In genomic region chr11:32588892-32589172, GRCm38 (mm10) we compare ENCODE assay signal across 13 mouse cellular contexts. TPM values are rescaled to one million over a fixed set of nuclear protein-coding genes. Genes with fewer than 3 reads are reported as not detected.
DNase-seq lines count a peak whose midpoint lies in the region; ATAC-seq and TF ChIP-seq lines count a peak whose summit lies in the region.
"Had no signal": no experiment of that assay in that cellular context is flagged by ENCODE, and none has a peak within 500 bp of the region (broad histone marks: within the 10 kb centered on the region; RNA-seq: fewer than 3 reads in every experiment).

No protein-coding gene starts in this region.

- no peak for TF ChIP-seq EP300 in stomach, postnatal 0 days (optimal IDR thresholded peaks at IDR 0.05)

- no peaks in the 10 kb centered on the region for H3K27me3 ChIP-seq in embryonic facial prominence, embryonic 11.5 days (ENCODE audit: control insufficient read depth, insufficient read depth, low read length)
- no peaks in the 10 kb centered on the region for H3K27me3 ChIP-seq in embryonic facial prominence, embryonic 10.5 days (replicated peaks; ENCODE audit: low read depth, poor library complexity, severe bottlenecking)
- H3K27me3 ChIP-seq in stomach, embryonic 16.5 days (ENCODE audit: control insufficient read depth, insufficient read depth, low read length), result no peaks in the 10 kb centered on the region
- H3K27me3 ChIP-seq in stomach, postnatal 0 days (ENCODE audit: control insufficient read depth, insufficient read depth, low read length), result no peaks in the 10 kb centered on the region
- H3K27me3 ChIP-seq in midbrain, embryonic 12.5 days, result no peaks in the 10 kb centered on the region
- H3K27me3 ChIP-seq in neural tube, embryonic 15.5 days (replicated peaks), result no peaks in the 10 kb centered on the region
- H3K27me3 ChIP-seq: CH12.LX; liver, embryonic 12.5 days had no signal

- DNase-seq in embryonic facial prominence, embryonic 11.5 days (ENCODE audit: low spot score), result no peak
- no peak for DNase-seq in embryonic facial prominence, embryonic 10.5 days (ENCODE audit: low spot score)
- no peak for DNase-seq in stomach, postnatal 0 days (ENCODE audit: low spot score)
- DNase-seq in left cerebral cortex, adult 8-10 months (ENCODE audit: low spot score in 2 of 2), result no peak
- DNase-seq in cerebellum, adult 11-12 months, result no peak

- no peak for TF ChIP-seq CTCF in stomach, postnatal 0 days (IDR thresholded peaks at IDR 0.05; ENCODE audit: low read depth)

- H3K27ac ChIP-seq in embryonic facial prominence, embryonic 11.5 days (replicated peaks; ENCODE audit: low read depth, low read length), result no peak overlapping the region
- no peak overlapping the region for H3K27ac ChIP-seq in embryonic facial prominence, embryonic 10.5 days (replicated peaks)
- no peak overlapping the region for H3K27ac ChIP-seq in stomach, embryonic 16.5 days (ENCODE audit: low read length)
- H3K27ac ChIP-seq in stomach, postnatal 0 days (replicated peaks), result no peak overlapping the region
- no peak overlapping the region for H3K27ac ChIP-seq in midbrain, embryonic 12.5 days (replicated peaks)
- no peak overlapping the region for H3K27ac ChIP-seq in neural tube, embryonic 15.5 days (replicated peaks)
- H3K27ac ChIP-seq: liver, embryonic 12.5 days had no signal

- no peaks in the 10 kb centered on the region for H3K4me1 ChIP-seq in embryonic facial prominence, embryonic 11.5 days (ENCODE audit: control insufficient read depth, insufficient read depth, low read length)
- H3K4me1 ChIP-seq in embryonic facial prominence, embryonic 10.5 days, result peaks cover 26% of the 10 kb centered on the region
- H3K4me1 ChIP-seq in stomach, embryonic 16.5 days (ENCODE audit: control insufficient read depth, insufficient read depth, low read length), result peaks cover 3% of the 10 kb centered on the region; the same call in 1 of the 2 replicates
- H3K4me1 ChIP-seq in stomach, postnatal 0 days (replicated peaks; ENCODE audit: control insufficient read depth, insufficient read depth), result no peaks in the 10 kb centered on the region
- no peaks in the 10 kb centered on the region for H3K4me1 ChIP-seq in midbrain, embryonic 12.5 days
- H3K4me1 ChIP-seq in neural tube, embryonic 15.5 days, result peaks cover 16% of the 10 kb centered on the region

- 78% methylated on average over 11 of the region's 11 CpGs for WGBS in embryonic facial prominence, embryonic 11.5 days
- 77% methylated on average over 11 of the region's 11 CpGs for WGBS in embryonic facial prominence, embryonic 10.5 days
- 77% methylated on average over 11 of the region's 11 CpGs for WGBS in stomach, embryonic 16.5 days
- 83% methylated on average over 11 of the region's 11 CpGs for WGBS in stomach, postnatal 0 days
- WGBS in midbrain, embryonic 12.5 days, result 82% methylated on average over 11 of the region's 11 CpGs
- WGBS in neural tube, embryonic 15.5 days, result 81% methylated on average over 11 of the region's 11 CpGs

- H3K4me2 ChIP-seq in embryonic facial prominence, embryonic 11.5 days (ENCODE audit: low read depth, low read length), result no peak overlapping the region
- H3K4me2 ChIP-seq in stomach, embryonic 16.5 days (ENCODE audit: low read depth, low read length), result no peak overlapping the region
- H3K4me2 ChIP-seq in stomach, postnatal 0 days (replicated peaks; ENCODE audit: low read depth), result no peak overlapping the region
- no peak overlapping the region for H3K4me2 ChIP-seq in midbrain, embryonic 12.5 days (replicated peaks)
- no peak overlapping the region for H3K4me2 ChIP-seq in neural tube, embryonic 15.5 days
- H3K4me2 ChIP-seq: liver, embryonic 12.5 days had no signal

- no peak overlapping the region for H3K4me3 ChIP-seq in embryonic facial prominence, embryonic 11.5 days (ENCODE audit: low read depth, low read length)
- H3K4me3 ChIP-seq in embryonic facial prominence, embryonic 10.5 days, result no peak overlapping the region
- no peak overlapping the region for H3K4me3 ChIP-seq in stomach, embryonic 16.5 days (replicated peaks; ENCODE audit: low read length)
- no peak overlapping the region for H3K4me3 ChIP-seq in stomach, postnatal 0 days (ENCODE audit: low read depth, low read length)
- no peak overlapping the region for H3K4me3 ChIP-seq in midbrain, embryonic 12.5 days
- no peak overlapping the region for H3K4me3 ChIP-seq in neural tube, embryonic 15.5 days (replicated peaks)
- H3K4me3 ChIP-seq: liver, embryonic 12.5 days had no signal

- no peaks in the 10 kb centered on the region for H3K9me3 ChIP-seq in embryonic facial prominence, embryonic 11.5 days (replicated peaks; ENCODE audit: control insufficient read depth, low read length)
- no peaks in the 10 kb centered on the region for H3K9me3 ChIP-seq in embryonic facial prominence, embryonic 10.5 days
- H3K9me3 ChIP-seq in stomach, embryonic 16.5 days (replicated peaks; ENCODE audit: control insufficient read depth, low read length), result no peaks in the 10 kb centered on the region
- no peaks in the 10 kb centered on the region for H3K9me3 ChIP-seq in stomach, postnatal 0 days (ENCODE audit: control insufficient read depth, low read length)
- H3K9me3 ChIP-seq in midbrain, embryonic 12.5 days, result no peaks in the 10 kb centered on the region
- H3K9me3 ChIP-seq in neural tube, embryonic 15.5 days (replicated peaks), result no peaks in the 10 kb centered on the region
- H3K9me3 ChIP-seq: liver, embryonic 12.5 days had no signal

- H3K36me3 ChIP-seq in embryonic facial prominence, embryonic 11.5 days (replicated peaks; ENCODE audit: control insufficient read depth, insufficient read depth, low read depth, low read length), result no peaks in the 10 kb centered on the region
- no peaks in the 10 kb centered on the region for H3K36me3 ChIP-seq in embryonic facial prominence, embryonic 10.5 days (replicated peaks)
- H3K36me3 ChIP-seq in stomach, embryonic 16.5 days (ENCODE audit: control insufficient read depth, insufficient read depth, low read length), result no peaks in the 10 kb centered on the region
- H3K36me3 ChIP-seq in stomach, postnatal 0 days (ENCODE audit: control insufficient read depth, insufficient read depth, low read length), result no peaks in the 10 kb centered on the region
- H3K36me3 ChIP-seq in midbrain, embryonic 12.5 days, result no peaks in the 10 kb centered on the region
- H3K36me3 ChIP-seq in neural tube, embryonic 15.5 days, result no peaks in the 10 kb centered on the region

- ATAC-seq in embryonic facial prominence, embryonic 11.5 days (replicated peaks; ENCODE audit: insufficient number of reproducible peaks, low FRiP score, low TSS enrichment, low read depth), result 0 out of 2 replicates have a peak, but pooled peaks have one; percentile 46
- ATAC-seq in stomach, embryonic 16.5 days (ENCODE audit: insufficient read depth, low FRiP score), result peak; percentile 18; the same call in 1 of the 2 replicates
- no peak for ATAC-seq in stomach, postnatal 0 days (ENCODE audit: low FRiP score, low TSS enrichment)
- peak; percentile 45 for ATAC-seq in midbrain, embryonic 12.5 days (ENCODE audit: low FRiP score, low read depth)
- no peak; the same call in 1 of the 2 replicates for ATAC-seq in neural tube, embryonic 15.5 days (ENCODE audit: low FRiP score)
- ATAC-seq: intestine, postnatal 0 days; liver, embryonic 12.5 days had no signal

- H3K9ac ChIP-seq in embryonic facial prominence, embryonic 11.5 days (replicated peaks; ENCODE audit: low read length), result no peak overlapping the region
- no peak overlapping the region for H3K9ac ChIP-seq in stomach, embryonic 16.5 days (ENCODE audit: low read length)
- H3K9ac ChIP-seq in stomach, postnatal 0 days (ENCODE audit: low read length), result no peak overlapping the region
- H3K9ac ChIP-seq in midbrain, embryonic 12.5 days (replicated peaks), result 0 out of 2 replicates have a peak overlapping the region, but pooled peaks have one; percentile 15
- H3K9ac ChIP-seq in neural tube, embryonic 15.5 days (replicated peaks), result peak overlapping the region; percentile 23; the same call in 1 of the 2 replicates
- H3K9ac ChIP-seq: liver, embryonic 12.5 days had no signal

RNA-seq across cellular contexts. Expression of gene Fbxw11, which starts 53.7 kb away (rescaled TPM):
- 83.3 and 90.6 TPM in 2 replicates for polyA plus RNA-seq in embryonic facial prominence, embryonic 11.5 days (2014; fragmentation: Nextera tagmentation; extraction: Ambion mirVana)
- 88.8 and 93.2 TPM in 2 replicates for polyA plus RNA-seq in embryonic facial prominence, embryonic 10.5 days (2016; fragmentation: Nextera tagmentation; extraction: Ambion mirVana)
- 61.1 and 65.0 TPM in 2 replicates for polyA plus RNA-seq in stomach, embryonic 16.5 days (2015; fragmentation: Nextera tagmentation; extraction: Ambion mirVana)
- 31.5 and 32.1 TPM in 2 replicates for polyA plus RNA-seq in stomach, postnatal 0 days (2015; fragmentation: Nextera tagmentation; extraction: Ambion mirVana)
- 110 and 115 TPM in 2 replicates for polyA plus RNA-seq in midbrain, embryonic 12.5 days (2016; fragmentation: Nextera tagmentation; extraction: Ambion mirVana)
- 107 and 110 TPM in 2 replicates for polyA plus RNA-seq in neural tube, embryonic 15.5 days (2015; fragmentation: Nextera tagmentation; extraction: Ambion mirVana)
- 100 to 1,000 TPM; 109 to 129 (median 121) TPM for total RNA-seq in left cerebral cortex, adult 8-10 months (2022)

RNA-seq across cellular contexts. Expression of gene Stk10, which starts 55.7 kb away (rescaled TPM):
- polyA plus RNA-seq in embryonic facial prominence, embryonic 11.5 days (2014; fragmentation: Nextera tagmentation; extraction: Ambion mirVana), result 1.4 and 1.7 TPM in 2 replicates
- polyA plus RNA-seq in embryonic facial prominence, embryonic 10.5 days (2016; fragmentation: Nextera tagmentation; extraction: Ambion mirVana), result 2.2 and 3.0 TPM in 2 replicates
- polyA plus RNA-seq in stomach, embryonic 16.5 days (2015; fragmentation: Nextera tagmentation; extraction: Ambion mirVana), result 4.2 TPM in 2 replicates
- 1.1 and 1.6 TPM in 2 replicates for polyA plus RNA-seq in stomach, postnatal 0 days (2015; fragmentation: Nextera tagmentation; extraction: Ambion mirVana)
- polyA plus RNA-seq in midbrain, embryonic 12.5 days (2016; fragmentation: Nextera tagmentation; extraction: Ambion mirVana), result 1.8 TPM in 2 replicates
- polyA plus RNA-seq in neural tube, embryonic 15.5 days (2015; fragmentation: Nextera tagmentation; extraction: Ambion mirVana), result 2.3 and 3.9 TPM in 2 replicates
- 1 to 10 TPM; 7.4 to 9.9 (median 9.3) TPM for total RNA-seq in left cerebral cortex, adult 8-10 months (2022)

RNA-seq across cellular contexts. Expression of gene Efcab9, which starts 57.0 kb away (rescaled TPM):
- polyA plus RNA-seq in embryonic facial prominence, embryonic 11.5 days (2014; fragmentation: Nextera tagmentation; extraction: Ambion mirVana), result 0.65 TPM in 1 of 2 replicates, not detected in the other
- 0.39 TPM in 1 of 2 replicates, not detected in the other for polyA plus RNA-seq in embryonic facial prominence, embryonic 10.5 days (2016; fragmentation: Nextera tagmentation; extraction: Ambion mirVana)
- polyA plus RNA-seq in stomach, embryonic 16.5 days (2015; fragmentation: Nextera tagmentation; extraction: Ambion mirVana), result 0.70 and 0.87 TPM in 2 replicates
- 0.16 and 0.52 TPM in 2 replicates for polyA plus RNA-seq in stomach, postnatal 0 days (2015; fragmentation: Nextera tagmentation; extraction: Ambion mirVana)
- 0.51 and 0.89 TPM in 2 replicates for polyA plus RNA-seq in midbrain, embryonic 12.5 days (2016; fragmentation: Nextera tagmentation; extraction: Ambion mirVana)
- 0.63 TPM in 1 of 2 replicates, not detected in the other for polyA plus RNA-seq in neural tube, embryonic 15.5 days (2015; fragmentation: Nextera tagmentation; extraction: Ambion mirVana)
- total RNA-seq in left cerebral cortex, adult 8-10 months (2022), result 1 to 10 TPM; 1.2 to 1.8 (median 1.4) TPM
- total RNA-seq: granulocyte monocyte progenitor cell, adult 5-6 weeks; megakaryocyte-erythroid progenitor cell, adult 5-6 weeks had no signal

Comparison
In these comparisons a context has a peak if more than half of its experiments do, and no peak if none do; other contexts are left out.
1. ATAC-seq: peak in embryonic facial prominence, embryonic 11.5 days (single experiment), stomach, embryonic 16.5 days (single experiment) and midbrain, embryonic 12.5 days (single experiment); none in stomach, postnatal 0 days (single experiment) and neural tube, embryonic 15.5 days (single experiment).
2. H3K9ac ChIP-seq: peak in midbrain, embryonic 12.5 days (single experiment) and neural tube, embryonic 15.5 days (single experiment); none in embryonic facial prominence, embryonic 11.5 days (single experiment), stomach, embryonic 16.5 days (single experiment) and stomach, postnatal 0 days (single experiment).